Mouse (Mus musculus) cerebellum, adult 11 months (tissue): ENCODE measurements around the gene Eddm3b.
"Not testable (repeated sequence)": the region's sequence is repeated elsewhere in the genome, so short reads cannot be mapped to it uniquely, and the experiment has no call there.

Experiments
- DNase-seq: peaks from one replicate; pipeline ENCODE4 v3.0.0; 2022

Eddm3b gene

GRCm38 (mm10) chr14:51144451-51144850, 30.2 kb downstream of the Eddm3b start:
- no peak for DNase-seq

DNA sequence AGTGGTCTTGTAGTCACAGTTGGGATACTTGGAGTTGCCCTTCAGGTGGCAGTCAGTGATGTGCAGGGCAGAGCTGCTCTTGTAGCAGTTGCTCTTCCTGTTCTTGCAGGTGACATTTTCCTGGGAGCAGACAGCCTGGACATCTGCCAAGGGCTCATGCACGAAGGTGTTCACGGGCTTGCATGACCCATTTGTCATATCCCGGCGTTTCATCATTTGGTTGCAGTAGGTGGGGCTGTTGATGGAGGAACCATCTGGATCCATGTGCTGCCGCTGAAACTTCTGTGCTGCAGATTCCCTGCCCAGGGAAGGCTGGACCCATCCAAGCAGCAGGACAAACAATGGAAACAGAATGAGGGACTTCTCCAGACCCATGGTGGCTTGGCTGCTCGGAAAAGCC, 31.3 kb downstream of the Eddm3b start:
- DNase-seq, result no peak

GRCm38 (mm10) chr14:51146685-51147084, 32.5 kb downstream of the Eddm3b start, which contains the start of gene Rnase1:
Gene Rnase1, minus strand, starts transcription at chr14:51146785.
- no peak for DNase-seq

- no peak for DNase-seq
These were observed 33.8 kb downstream of the Eddm3b start for GRCm38 (mm10) chr14:51148006-51148405.

GRCm38 (mm10) chr14:51149164-51149563, 34.9 kb downstream of the Eddm3b start:
- DNase-seq, result no peak

- no peak for DNase-seq
These were observed 36.1 kb downstream of the Eddm3b start for GRCm38 (mm10) chr14:51150206-51150831.

DNA sequence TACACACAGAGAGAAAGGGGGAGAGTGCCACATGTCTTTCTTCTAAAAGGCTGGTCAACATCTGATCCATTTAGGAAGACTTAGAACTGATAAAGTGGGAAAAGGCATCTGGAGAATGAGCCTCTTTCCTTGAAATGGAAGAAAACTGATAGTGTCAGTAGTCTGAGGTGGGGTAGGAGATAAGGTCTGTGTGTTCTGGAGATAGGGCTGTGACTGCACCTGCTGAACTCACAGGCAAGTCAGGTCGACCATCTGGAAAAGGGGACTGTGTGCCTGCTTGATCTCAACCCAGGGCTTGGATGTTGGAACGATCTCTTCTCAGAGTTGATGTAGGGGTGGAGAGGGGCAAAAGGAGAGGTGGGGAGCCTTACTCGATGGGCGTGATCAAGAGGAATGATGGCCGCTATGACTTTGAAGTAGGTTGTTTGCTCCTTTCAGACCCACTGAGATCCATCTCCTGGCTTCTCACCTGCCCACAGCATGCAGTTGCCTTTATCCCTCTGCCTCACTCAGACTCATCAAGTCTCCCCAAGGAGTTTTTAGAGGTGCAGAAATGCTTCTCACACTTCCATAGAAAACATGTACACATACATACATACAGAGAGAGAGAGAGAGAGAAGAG, 38.1 kb downstream of the Eddm3b start:
- DNase-seq, result no peak

GRCm38 (mm10) chr14:51156056-51156735, 42.0 kb downstream of the Eddm3b start:
- DNase-seq, result no peak

DNA sequence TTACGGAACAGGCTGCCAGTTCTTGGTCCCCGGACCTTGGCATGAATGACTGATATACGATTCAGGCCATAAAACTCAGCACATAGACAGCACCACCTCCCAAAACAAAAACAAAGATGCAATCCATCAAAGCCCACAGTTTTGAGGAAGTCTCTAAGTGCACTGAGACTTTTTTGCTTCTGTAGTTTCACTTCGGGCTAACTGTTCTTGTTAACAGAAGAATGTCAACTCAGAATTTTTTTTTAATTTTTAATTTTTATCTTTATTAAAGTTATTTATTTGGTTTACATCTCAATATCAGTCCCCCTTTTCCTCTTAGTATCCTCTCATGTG, 42.5 kb downstream of the Eddm3b start:
- DNase-seq, result no peak

DNA sequence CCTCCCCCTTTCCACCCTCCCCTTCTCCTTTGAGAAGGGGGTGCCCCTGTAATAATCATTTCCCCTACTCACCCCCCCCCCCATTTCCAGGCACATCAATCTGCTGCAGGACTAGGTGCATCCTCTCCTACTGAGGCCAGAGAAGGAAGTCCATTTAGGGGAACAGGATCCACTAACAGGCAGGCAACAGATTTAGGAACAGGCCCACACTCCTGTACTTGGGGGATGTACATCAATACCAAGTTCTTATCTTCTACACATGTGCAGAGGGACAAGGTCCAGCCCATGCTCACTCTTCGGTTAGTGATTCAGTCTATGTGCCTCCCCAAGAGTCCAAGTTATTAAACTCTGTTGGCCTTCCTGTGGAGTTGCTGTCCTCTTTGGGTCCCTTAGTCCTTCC, 42.8 kb downstream of the Eddm3b start:
- DNase-seq, result no peak

DNA sequence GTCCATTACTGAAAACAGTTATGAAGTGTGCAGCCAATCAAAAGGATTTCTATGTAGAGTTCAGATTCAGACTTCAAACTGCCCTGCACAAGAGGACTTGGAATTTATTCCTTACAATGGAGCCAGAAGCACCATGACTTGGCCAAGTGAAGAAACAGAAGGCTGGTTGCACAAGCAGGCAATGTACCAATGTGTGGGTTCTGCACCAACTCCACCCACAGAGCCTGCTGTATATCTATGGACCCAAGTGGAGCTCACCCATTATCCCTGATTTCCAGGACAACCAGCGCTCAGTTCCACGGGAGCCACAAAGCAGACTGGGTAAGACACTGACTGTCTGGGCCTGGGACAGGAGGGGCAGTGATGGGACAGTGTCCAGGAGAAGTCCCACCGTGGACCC, 47.8 kb downstream of the Eddm3b start, which contains the start of gene Rnase2b:
TSS of gene Rnase2b (plus strand) at position 285 of the 400 bp plus-strand sequence.
- not testable (repeated sequence) for DNase-seq

DNA sequence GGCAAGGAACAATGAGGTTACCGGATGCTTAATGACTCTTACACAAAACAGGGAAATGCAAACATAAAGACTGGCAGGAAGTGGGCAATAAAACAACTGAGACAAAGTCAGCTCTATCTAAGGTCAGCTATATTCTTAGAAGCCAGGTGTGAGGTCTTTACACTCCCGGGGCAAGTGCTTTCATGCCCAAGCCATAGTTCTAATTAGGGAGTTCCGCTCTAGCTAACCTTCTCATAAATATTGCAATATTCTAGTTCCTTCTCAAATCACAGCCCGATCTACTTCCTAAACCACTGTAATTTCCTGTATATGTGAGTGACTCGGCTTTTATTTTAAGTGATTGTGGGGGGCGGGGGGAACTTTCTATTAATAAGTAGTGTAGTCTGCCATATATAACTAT, 49.1 kb downstream of the Eddm3b start:
- DNase-seq, result not testable (repeated sequence)

DNA sequence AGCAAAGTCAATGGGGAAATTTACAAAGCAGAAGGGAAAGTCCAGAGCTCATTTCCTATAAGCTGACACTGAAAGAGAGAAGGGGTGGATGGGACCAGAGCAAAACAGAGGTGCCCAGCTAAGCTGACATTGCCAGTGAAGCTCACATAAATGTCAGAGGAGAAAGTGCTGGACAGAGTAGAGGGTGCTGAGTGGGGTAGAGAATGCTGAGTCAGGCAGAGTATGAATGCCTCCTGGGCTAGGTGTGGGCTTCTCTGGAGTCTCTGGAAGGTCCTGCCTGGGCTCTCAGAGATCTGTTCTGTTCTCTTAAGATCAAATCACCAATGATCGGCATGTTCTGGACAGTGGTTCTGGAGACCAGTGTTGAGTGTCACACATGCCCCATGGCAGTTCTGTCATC, 51.2 kb downstream of the Eddm3b start:
- no peak for DNase-seq

DNA sequence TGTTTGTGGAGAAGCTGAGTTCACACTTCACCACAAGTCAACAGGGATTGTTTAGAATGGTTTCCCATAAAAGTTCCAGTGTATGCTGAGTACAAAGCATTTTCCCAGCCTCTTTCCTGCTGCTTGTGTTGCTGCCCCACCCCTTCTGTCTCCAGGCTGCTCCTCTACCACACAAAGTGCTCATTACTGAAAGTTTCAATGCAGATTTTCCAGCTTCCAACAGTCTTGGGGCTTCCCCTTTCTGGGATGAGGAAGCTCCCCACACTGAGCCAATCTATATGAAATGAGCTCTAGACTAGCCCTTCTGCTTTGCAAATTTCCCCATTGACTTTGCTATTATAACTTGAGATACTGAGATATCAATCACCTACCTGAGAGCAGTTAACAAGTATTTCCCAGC, 51.8 kb downstream of the Eddm3b start:
- no peak for DNase-seq
